Mouse (Mus musculus) liver, embryonic 13.5 days (tissue): ENCODE results near the gene Phf23. TPM values are rescaled to one million over a fixed set of nuclear protein-coding genes. Genes with fewer than 3 reads are reported as not detected.

Experiments used
- ATAC-seq: fragments of 200-750 bp; cut with Nextera tagmentation; 2 replicates; pipeline ENCODE4 v1.8.0; 2017; ENCODE audit warnings: low read depth, mild to moderate bottlenecking, moderate number of reproducible peaks, moderate library complexity
- DNase-seq: peaks from one replicate; pipeline ENCODE4 v3.0.0; 2022
- H3K27ac ChIP-seq: fragments of 300-500 bp; sonication (generic); 2 replicates; pipeline ENCODE4 v1.5.1; 2015; ENCODE audit warnings: moderate library complexity, mild to moderate bottlenecking, inconsistent platforms
- H3K27me3 ChIP-seq: fragments of 300-500 bp; sonication (generic); 2 replicates; pipeline ENCODE4 v1.6.1; 2015; ENCODE audit warnings: mild to moderate bottlenecking, inconsistent platforms
- H3K36me3 ChIP-seq: fragments of 300-500 bp; sonication (generic); 2 replicates; pipeline ENCODE4 v1.6.1; 2015; ENCODE audit warnings: mild to moderate bottlenecking, inconsistent platforms
- H3K4me1 ChIP-seq: fragments of 300-500 bp; sonication (generic); replicated peaks from 2 replicates; pipeline ENCODE4 v1.6.1; 2015; ENCODE audit warnings: inconsistent platforms
- H3K4me2 ChIP-seq: fragments of 300-500 bp; sonication (generic); 2 replicates; pipeline ENCODE4 v1.6.1; 2015; ENCODE audit warnings: inconsistent platforms, mild to moderate bottlenecking, moderate library complexity
- H3K4me3 ChIP-seq: fragments of 300-500 bp; sonication (generic); replicated peaks from 2 replicates; pipeline ENCODE4 v1.5.1; 2015; ENCODE audit warnings: mild to moderate bottlenecking, inconsistent platforms
- H3K9ac ChIP-seq: fragments of 300-500 bp; sonication (generic); 2 replicates; pipeline ENCODE4 v1.6.1; 2015; ENCODE audit warnings: mild to moderate bottlenecking, inconsistent platforms
- H3K9me3 ChIP-seq: fragments of 300-500 bp; sonication (generic); replicated peaks from 2 replicates; pipeline ENCODE4 v1.6.1; 2016; ENCODE audit warnings: inconsistent platforms
- WGBS: fragments of 180-500 bp; shearing (Covaris S2); methylation state at CpG from one replicate; pipeline ENCODE4 v1.1.7; 2015; ENCODE audit not compliant: insufficient replicate concordance; 5-methylcytosine and 5-hydroxymethylcytosine counted together
- polyA plus RNA-seq: library from polyadenylated mRNA; unstranded; fragments of >200 nt; fragmentation: Nextera tagmentation; extraction: Ambion mirVana; gene quantifications from 2 replicates; pipeline ENCODE4 v1.2.1, GENCODE M21; 2015

The Phf23 gene
- polyA plus RNA-seq, 1 experiment from 2014 or later, result 29.8 TPM

DNA sequence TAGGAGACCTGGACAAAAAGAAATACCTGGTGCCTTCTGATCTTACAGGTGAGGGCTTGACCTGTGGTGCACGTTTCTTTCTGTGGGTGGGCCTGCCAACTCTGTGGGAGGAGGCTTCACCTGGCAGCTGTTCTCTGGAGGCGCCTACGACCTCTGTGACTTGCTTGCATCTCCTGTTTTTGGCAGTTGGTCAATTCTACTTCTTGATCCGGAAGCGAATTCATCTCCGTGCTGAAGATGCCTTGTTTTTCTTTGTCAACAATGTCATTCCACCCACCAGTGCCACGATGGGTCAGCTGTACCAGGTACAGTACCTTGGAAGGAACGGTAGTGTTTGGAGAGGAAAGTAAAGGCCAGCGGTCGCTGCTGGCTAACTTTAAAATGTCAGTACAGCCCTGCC, 3.2 kb upstream of the Phf23 start:
- no peaks in the 10 kb centered on the region for H3K9me3 ChIP-seq
- H3K27ac ChIP-seq, result peak overlapping the region; percentile 15
- DNase-seq (no peak), ATAC-seq (no peak)
- H3K27me3 ChIP-seq, result no peaks in the 10 kb centered on the region
- peaks cover 40% of the 10 kb centered on the region for H3K4me1 ChIP-seq
- peaks cover 47% of the 10 kb centered on the region for H3K36me3 ChIP-seq
- H3K9ac ChIP-seq, result peak overlapping the region; percentile 86
- peak overlapping the region; percentile 74 for H3K4me3 ChIP-seq
- H3K4me2 ChIP-seq, result peak overlapping the region; percentile 78
- WGBS, result 79% methylated on average over 10 of the region's 10 CpGs

DNA sequence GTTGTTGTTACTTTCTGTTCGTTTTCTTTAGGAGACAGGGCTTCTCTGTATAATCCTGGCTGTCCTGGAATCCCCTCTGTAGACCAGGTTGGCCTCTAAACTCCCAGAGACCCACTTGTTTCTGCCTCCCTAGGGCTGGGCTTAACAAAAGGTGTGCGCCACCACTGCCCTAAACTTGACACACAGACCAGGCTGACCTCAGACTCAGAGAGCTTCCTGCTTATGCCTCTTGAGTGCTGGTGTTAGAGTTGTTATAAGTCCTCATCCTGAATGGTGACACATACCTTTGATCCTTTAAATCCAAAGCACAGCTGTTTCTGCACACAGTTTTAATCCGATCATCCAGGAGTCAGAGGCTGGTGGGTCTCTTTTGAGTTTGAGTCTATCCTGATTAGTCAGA, 2.6 kb upstream of the Phf23 start:
- peak overlapping the region; percentile 15 for H3K27ac ChIP-seq
- H3K4me1 ChIP-seq, result peaks cover 45% of the 10 kb centered on the region

DNA sequence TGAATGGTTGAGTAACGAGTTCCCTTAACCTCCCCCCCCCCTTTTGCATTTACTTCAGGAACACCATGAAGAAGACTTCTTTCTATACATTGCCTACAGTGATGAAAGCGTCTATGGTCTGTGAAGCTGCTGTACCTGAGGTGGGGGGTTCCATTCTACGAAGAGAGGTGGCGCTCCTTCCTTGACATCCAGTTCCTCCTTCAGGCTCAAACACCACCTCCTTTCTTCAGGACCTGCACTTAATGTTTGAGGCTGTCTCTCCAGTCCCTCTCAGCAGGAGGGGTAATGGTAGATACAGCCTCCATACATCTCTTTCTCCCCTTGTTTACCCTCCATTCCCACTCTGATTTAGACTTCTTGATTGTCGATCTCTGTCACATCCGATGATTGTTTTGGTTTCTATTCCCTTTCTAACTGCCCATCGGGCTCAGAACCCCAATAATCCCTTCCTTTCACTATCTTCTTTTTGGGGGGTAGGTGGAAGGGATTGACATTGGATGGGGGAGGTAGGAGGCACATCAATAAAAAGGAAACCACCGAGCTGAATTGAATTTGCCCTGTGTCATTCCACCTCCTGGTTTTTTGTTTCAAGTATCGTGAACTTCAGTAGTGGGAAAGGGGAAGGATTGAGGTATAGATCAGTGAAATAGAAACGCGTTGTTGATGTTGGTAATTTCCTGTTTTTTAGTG, 1.0 kb upstream of the Phf23 start:
- ATAC-seq, result no peak
- Histone ChIP-seq H3K36me3 (peaks cover 46% of the 10 kb centered on the region), H3K4me2 (peak overlapping the region; percentile 90), H3K4me3 (peak overlapping the region; percentile 98), H3K9ac (peak overlapping the region; percentile 100; the same call in 1 of the 2 replicates), H3K27me3 (no peaks in the 10 kb centered on the region), H3K27ac (peak overlapping the region; percentile 99), H3K9me3 (no peaks in the 10 kb centered on the region), H3K4me1 (peaks cover 62% of the 10 kb centered on the region)
- 82% methylated on average over 11 of the region's 11 CpGs for WGBS
- DNase-seq, result no peak

More for the DNA sequence above, 2.6 kb upstream of the Phf23 start:
- no peak for ATAC-seq
- H3K4me3 ChIP-seq, result peak overlapping the region; percentile 74
- no peaks in the 10 kb centered on the region for H3K27me3 ChIP-seq
- WGBS, result 86% methylated on average over 3 of the region's 3 CpGs
- H3K9me3 ChIP-seq, result no peaks in the 10 kb centered on the region
- H3K9ac ChIP-seq, result peak overlapping the region; percentile 86
- peak overlapping the region; percentile 78 for H3K4me2 ChIP-seq
- H3K36me3 ChIP-seq, result peaks cover 46% of the 10 kb centered on the region
- no peak for DNase-seq

DNA sequence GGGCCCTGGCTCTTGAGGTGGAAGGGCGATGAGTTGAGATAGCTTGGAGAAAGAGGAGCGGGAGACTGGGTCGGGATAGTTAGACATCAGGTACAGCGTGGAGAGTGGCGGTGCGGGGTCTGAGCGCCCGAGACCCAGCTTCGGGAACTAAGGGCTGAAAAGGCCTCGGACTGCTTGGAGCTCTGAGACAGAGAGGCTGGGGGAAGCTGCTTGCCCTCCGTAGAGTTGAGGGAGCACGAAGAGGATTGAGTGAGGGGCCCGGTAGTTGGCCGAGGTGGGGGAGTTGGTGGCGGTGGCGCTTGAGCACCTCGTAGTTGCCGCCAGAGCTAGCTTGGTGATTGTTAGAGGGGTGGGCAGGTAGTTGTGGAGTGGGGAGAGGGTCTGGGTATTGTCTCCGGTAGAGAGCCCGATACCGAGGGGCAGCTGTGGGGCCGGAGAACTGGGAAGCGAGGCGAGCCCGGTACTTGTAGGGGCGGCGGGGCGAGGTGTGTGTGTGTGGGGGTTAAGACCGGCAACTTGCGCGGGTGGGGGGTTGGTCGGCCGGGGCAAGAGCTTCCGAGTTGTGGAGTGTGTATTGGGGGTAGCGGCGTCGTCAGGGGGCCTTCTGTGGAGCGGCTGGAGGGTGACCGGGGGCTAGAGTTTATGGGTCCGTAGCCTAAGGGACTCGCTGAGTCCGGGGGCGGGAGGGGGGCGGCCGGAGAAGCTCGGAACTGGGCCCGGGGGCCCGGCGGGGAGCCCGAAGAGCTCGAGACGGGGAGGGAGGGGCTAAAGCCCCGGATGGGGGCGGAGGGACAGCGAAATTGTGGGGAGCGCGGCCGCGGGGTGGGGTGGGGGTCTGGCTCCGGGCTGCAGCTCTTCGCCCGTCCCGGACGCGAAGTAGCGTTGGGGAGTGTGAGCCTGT, 834 bp downstream of the Phf23 start:
- DNase-seq (peak; percentile 41), ATAC-seq (peak; percentile 5; the same call in 1 of the 2 replicates)
- Histone ChIP-seq H3K36me3 (peaks cover 46% of the 10 kb centered on the region), H3K4me3 (peak overlapping the region; percentile 98), H3K27ac (peak overlapping the region; percentile 99), H3K4me2 (peak overlapping the region; percentile 90), H3K9me3 (no peaks in the 10 kb centered on the region), H3K9ac (peak overlapping the region; percentile 100), H3K27me3 (no peaks in the 10 kb centered on the region), H3K4me1 (peaks cover 69% of the 10 kb centered on the region)
- 1% methylated on average over 66 of the region's 66 CpGs for WGBS

DNA sequence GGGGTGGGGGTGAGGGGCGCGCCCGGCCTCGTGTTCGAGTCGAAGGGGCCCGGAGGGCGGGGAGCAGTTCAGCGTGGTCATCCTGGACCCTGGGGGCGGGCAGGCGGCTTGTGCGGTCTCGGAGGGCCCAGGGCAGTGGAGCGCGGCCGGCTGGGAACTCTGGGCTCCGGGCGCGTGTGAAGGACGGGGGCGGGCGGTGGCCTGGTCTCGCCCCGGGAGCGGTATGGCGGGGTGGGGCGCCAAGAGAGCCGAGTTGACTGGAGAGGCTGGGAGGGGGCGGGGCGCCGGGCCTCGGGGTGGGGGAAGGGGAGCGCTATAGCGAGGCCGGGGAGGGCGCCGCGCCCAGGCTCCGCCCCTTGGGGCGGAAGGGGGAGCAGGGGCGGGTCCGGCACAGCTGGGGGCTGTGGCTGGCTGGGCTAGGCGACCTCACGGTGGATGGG, 1.5 kb downstream of the Phf23 start:
- no peaks in the 10 kb centered on the region for H3K9me3 ChIP-seq
- peak overlapping the region; percentile 99 for H3K27ac ChIP-seq
- 2% methylated on average over 39 of the region's 44 CpGs for WGBS
- no peaks in the 10 kb centered on the region for H3K27me3 ChIP-seq
- H3K4me3 ChIP-seq, result peak overlapping the region; percentile 98
- H3K9ac ChIP-seq, result peak overlapping the region; percentile 100
- peak; percentile 70 for ATAC-seq
- H3K36me3 ChIP-seq, result peaks cover 47% of the 10 kb centered on the region
- DNase-seq, result peak; percentile 87
- H3K4me1 ChIP-seq, result peaks cover 76% of the 10 kb centered on the region
- peak overlapping the region; percentile 90 for H3K4me2 ChIP-seq

DNA sequence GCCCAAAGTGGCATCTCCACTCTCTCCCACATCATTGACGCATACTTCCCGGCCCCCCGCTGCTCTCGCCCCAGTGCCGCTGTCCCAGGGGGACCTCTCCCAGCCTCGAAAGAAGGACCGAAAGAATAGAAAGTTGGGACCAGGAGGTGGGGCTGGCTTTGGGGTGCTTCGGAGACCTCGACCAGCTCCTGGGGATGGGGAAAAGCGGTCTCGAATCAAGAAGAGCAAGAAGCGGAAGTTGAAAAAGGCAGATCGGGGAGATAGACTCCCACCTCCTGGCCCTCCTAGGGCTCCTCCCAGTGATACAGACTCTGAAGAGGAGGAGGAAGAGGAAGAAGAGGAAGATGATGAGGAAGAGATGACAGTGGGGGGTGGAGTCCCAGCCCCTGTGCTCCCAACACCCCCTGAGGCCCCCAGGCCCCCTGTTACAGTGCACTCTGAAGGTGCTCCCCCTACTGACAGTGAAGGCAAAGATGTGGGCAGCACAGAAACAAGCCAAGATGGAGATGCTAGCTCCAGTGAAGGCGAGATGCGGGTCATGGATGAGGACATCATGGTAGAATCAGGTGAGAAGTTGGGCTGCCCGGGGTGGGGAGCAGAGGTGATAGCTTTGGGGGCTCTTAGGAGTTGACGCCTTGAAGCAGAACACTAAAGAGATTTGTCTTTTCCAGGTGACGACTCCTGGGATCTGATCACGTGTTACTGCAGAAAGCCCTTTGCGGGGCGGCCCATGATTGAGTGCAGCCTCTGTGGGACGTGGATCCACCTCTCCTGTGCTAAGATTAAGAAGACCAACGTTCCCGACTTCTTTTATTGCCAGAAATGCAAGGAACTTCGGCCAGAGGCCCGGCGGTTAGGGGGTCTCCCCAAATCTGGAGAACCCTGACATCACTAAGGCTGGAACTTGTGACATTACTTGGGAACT, 3.3 kb downstream of the Phf23 start:
- 0 out of 2 replicates have a peak overlapping the region, but pooled peaks have one; percentile 2 for H3K4me3 ChIP-seq
- H3K4me2 ChIP-seq, result no peak overlapping the region
- H3K27me3 ChIP-seq, result no peaks in the 10 kb centered on the region
- 88% methylated on average over 27 of the region's 27 CpGs for WGBS
- no peak for ATAC-seq
- DNase-seq, result no peak
- H3K27ac ChIP-seq, result peak overlapping the region; percentile 99
- H3K9me3 ChIP-seq, result no peaks in the 10 kb centered on the region
- H3K36me3 ChIP-seq, result peaks cover 39% of the 10 kb centered on the region
- 0 out of 2 replicates have a peak overlapping the region, but pooled peaks have one; percentile 13 for H3K9ac ChIP-seq
- H3K4me1 ChIP-seq, result peaks cover 81% of the 10 kb centered on the region

DNA sequence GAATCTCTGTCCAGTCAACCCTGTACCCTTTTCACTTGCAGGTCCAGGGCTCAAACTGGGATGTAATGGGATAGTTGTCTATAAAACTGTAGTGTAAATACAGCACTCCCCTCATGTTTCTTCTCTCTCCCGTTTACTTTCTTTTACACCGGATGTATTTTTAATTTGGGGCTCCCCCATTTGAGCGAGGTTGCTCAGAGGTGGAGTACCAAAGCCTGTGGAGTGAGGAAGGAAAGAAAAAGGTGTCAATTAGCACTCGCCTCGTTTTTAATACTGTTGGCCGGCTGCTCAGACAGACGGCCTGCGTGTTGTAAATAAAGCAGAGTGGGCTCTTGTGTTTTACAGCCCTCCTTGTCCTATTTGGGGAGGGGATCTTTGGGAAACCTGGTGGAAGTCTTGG, 4.1 kb downstream of the Phf23 start:
- 84% methylated on average over 8 of the region's 8 CpGs for WGBS
- H3K9ac ChIP-seq, result no peak overlapping the region
- H3K27ac ChIP-seq, result peak overlapping the region; percentile 70
- H3K4me2 ChIP-seq, result peak overlapping the region; percentile 99
- no peaks in the 10 kb centered on the region for H3K9me3 ChIP-seq
- H3K4me1 ChIP-seq, result peaks cover 75% of the 10 kb centered on the region
- DNase-seq (no peak), ATAC-seq (no peak)
- H3K36me3 ChIP-seq, result peaks cover 31% of the 10 kb centered on the region
- H3K27me3 ChIP-seq, result no peaks in the 10 kb centered on the region
- H3K4me3 ChIP-seq, result peak overlapping the region; percentile 74

DNA sequence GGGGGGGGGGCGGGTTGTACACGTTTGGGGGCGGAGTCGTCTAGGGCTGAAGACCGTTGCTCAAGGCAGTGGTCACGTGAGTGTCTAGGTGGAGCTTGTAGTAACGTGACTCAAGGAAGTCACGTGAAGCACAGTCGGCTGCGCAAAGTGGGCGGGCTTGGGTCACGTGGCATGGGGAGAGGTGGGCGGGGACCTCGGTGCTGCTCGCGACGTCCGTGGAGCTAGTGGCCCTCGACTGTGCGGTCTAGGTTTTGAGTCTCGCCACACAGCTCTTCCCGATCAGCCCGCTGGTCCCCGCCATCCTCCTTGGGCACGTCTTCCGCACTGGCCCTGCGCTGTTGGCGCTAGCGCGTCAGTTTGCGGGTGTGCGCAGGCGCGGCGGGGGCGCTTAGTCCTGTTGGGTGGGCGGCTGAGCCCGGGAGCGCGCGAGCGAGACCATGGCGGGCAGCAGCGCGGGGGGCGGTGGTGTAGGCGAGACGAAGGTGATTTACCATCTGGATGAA, 4.9 kb downstream of the Phf23 start, which contains the start of gene Dvl2:
Gene Dvl2 (plus strand): TSS at position 200 of the 503 bp plus-strand sequence.
- Histone ChIP-seq H3K4me3 (peak within 1 kb of the TSS; percentile 74), H3K9ac (peak within 1 kb of the TSS; percentile 85), H3K9me3 (no peaks in the 10 kb centered on the region), H3K4me1 (peaks cover 72% of the 10 kb centered on the region), H3K4me2 (peak within 1 kb of the TSS; percentile 99), H3K27me3 (no peaks in the 10 kb centered on the region), H3K27ac (peak within 1 kb of the TSS; percentile 85), H3K36me3 (peaks cover 36% of the 10 kb centered on the region)
- ATAC-seq (peak; percentile 26), DNase-seq (peak; percentile 82)
- under 1% methylated on average over 47 of the region's 48 CpGs for WGBS

DNA sequence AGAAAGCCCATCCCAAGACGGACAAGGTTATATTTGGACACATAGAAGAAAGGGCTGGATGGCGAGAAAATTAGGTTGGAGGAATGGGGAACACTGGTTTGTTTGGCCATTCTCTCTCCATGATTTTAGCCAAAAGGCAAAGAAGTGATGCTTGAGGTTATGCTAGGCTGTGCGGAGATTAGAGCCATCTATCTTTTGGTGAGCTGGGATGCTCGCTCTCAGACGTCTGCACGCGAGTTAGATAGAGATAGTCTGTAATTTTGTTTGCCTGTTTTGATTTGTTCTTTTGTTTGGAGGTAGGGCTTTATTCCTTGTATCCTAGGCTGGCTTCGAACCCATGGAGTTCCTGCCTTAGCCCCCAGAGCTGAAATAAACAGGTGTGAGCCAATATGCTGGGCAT, 5.6 kb downstream of the Phf23 start:
- H3K4me2 ChIP-seq, result peak overlapping the region; percentile 99
- 7% methylated on average over 8 of the region's 8 CpGs for WGBS
- no peak for DNase-seq
- ATAC-seq, result no peak
- H3K36me3 ChIP-seq, result peaks cover 43% of the 10 kb centered on the region
- H3K9me3 ChIP-seq, result no peaks in the 10 kb centered on the region
- no peaks in the 10 kb centered on the region for H3K27me3 ChIP-seq
- H3K4me1 ChIP-seq, result peaks cover 72% of the 10 kb centered on the region
- peak overlapping the region; percentile 85 for H3K27ac ChIP-seq
- peak overlapping the region; percentile 74 for H3K4me3 ChIP-seq
- peak overlapping the region; percentile 85 for H3K9ac ChIP-seq

DNA sequence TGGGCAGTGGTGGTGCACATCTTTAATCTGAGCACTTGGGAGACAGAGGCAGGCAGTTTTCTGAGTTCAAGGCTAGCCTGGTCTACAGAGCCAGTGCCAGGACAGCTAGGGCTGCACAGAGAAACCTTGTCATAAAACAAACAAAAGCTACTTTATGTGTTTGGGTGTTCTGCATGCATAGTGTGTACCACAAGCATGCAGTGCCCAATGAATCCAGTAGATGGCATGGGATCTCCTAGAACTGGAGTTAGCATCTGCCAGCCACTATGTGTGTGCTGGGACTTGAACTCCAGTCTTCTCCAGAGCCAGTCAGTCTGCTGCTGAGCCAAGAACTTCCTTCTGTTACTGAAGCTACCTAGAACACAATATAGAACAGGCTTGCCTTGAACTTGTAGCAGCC, 6.3 kb downstream of the Phf23 start:
- peak; percentile 44 for DNase-seq
- H3K9ac ChIP-seq, result no peak overlapping the region; the same call in 1 of the 2 replicates
- H3K27ac ChIP-seq, result no peak overlapping the region
- H3K9me3 ChIP-seq, result no peaks in the 10 kb centered on the region
- peaks cover 71% of the 10 kb centered on the region for H3K4me1 ChIP-seq
- H3K4me3 ChIP-seq, result peak overlapping the region; percentile 74
- peak overlapping the region; percentile 99 for H3K4me2 ChIP-seq
- H3K36me3 ChIP-seq, result peaks cover 50% of the 10 kb centered on the region
- no peaks in the 10 kb centered on the region for H3K27me3 ChIP-seq
- no peak for ATAC-seq
